Mouse (Mus musculus): Measurements from ENCODE around the gene Gcnt4. TPM values are rescaled to one million over a fixed set of nuclear protein-coding genes. Genes with fewer than 3 reads are reported as not detected.
"Not testable (repeated sequence)": the region's sequence is repeated elsewhere in the genome, so short reads cannot be mapped to it uniquely, and the experiment has no call there.

Gcnt4 gene
- polyA plus RNA-seq, 1 experiment, result 12.0 TPM

DNA sequence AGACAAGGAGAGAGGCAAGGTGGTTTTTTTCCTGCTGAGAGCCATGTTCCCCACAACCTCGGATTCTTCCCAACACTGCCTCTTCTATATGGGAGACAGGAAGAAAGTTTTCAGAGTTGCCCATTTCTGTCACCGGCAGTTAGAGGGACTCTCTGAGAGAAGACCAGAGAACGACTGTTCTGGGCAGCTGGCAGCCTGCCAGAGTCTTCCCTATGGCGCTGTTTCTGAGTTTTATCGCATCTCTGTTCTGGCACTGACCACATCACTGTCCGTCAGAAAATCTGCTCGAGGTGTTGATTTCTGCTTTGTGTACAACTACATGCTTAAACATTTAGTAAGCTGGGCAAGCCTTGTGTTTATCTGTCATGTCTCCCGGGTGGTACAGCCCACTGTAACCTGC lies 8.9 kb downstream of the Gcnt4 start:
- TF ChIP-seq POLR2A (IDR thresholded peaks at IDR 0.05; ENCODE audit: low read depth, low read length) (no peak), CTCF (IDR thresholded peaks at IDR 0.05; ENCODE audit: extremely low read depth, insufficient read length, insufficient replicate concordance, low read depth, low read length) (no peak)
- Histone ChIP-seq H3K4me3 (ENCODE audit: low read depth, low read length) (no peak overlapping the region), H3K36me3 (ENCODE audit: control insufficient read depth, insufficient read depth, low read length) (peaks cover 20% of the 10 kb centered on the region), H3K4me1 (ENCODE audit: control insufficient read depth, insufficient read depth, insufficient read length, low read length) (no peaks in the 10 kb centered on the region), H3K27ac (ENCODE audit: insufficient read depth, low read depth, low read length) (no peak overlapping the region), H3K27me3 (ENCODE audit: control insufficient read depth, insufficient read depth, low read length) (no peaks in the 10 kb centered on the region)
- 46% methylated on average over 8 of the region's 8 CpGs for WGBS

DNA sequence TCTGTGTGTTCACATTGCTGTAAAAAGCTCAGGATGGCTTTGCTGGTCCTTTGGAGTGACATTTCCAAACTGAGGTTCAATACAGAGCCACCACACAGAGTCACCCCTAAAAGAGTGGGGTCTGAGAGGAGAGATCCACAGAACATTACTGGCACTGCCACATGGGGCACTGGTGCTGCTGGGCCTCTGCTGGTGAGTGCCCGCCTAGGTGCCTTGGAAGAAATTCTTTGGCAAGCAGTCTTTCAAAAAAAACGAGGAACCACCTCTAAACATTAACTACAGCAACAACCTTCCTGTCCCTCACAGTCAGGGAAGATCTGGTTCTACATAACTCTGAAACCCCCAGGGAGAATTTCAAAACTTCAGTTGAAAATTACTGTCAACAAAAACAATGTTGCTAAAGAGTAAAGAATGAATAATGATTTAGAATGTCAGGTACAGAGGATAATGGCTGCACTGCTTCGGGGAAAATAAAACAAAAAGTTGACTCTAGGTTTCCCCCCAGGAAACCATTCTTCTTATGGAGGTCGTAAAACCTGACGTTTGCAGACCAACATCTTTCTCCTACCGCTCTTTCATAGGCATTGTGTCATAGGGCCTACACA lies 11.8 kb downstream of the Gcnt4 start:
- Histone ChIP-seq H3K4me3 (ENCODE audit: low read depth, low read length) (no peak overlapping the region), H3K27ac (ENCODE audit: insufficient read depth, low read depth, low read length) (no peak overlapping the region), H3K27me3 (ENCODE audit: control insufficient read depth, insufficient read depth, low read length) (no peaks in the 10 kb centered on the region), H3K4me1 (ENCODE audit: control insufficient read depth, insufficient read depth, insufficient read length, low read length) (no peaks in the 10 kb centered on the region), H3K36me3 (ENCODE audit: control insufficient read depth, insufficient read depth, low read length) (peaks cover 34% of the 10 kb centered on the region)
- TF ChIP-seq CTCF (IDR thresholded peaks at IDR 0.05; ENCODE audit: extremely low read depth, insufficient read length, insufficient replicate concordance, low read depth, low read length) (no peak), POLR2A (IDR thresholded peaks at IDR 0.05; ENCODE audit: low read depth, low read length) (no peak)
- 67% methylated on average over 6 of the region's 6 CpGs for WGBS

DNA sequence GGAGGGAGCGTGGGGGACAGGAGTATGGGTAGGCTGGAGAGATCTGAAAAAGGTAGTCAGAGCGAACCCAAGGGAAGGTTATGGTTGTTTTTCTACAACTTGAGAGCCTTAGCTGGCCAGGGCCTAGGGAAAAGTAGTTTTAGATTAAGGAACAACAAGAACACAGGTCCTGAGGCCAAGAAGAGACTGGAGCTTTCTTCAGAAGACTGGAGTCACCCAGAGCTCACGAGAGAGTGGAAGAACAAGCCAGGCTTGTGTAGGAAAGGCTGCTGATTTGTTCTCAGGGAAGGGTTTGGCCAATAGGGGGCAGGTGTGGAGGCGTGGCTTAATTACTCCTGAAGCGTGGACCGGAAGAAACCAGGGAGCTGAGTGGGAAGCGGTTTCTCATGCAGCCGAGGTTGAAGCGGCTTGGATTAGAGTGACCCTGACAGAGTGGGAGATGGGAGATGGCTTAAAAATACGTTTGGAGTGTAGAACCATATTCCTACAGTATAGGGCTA lies 12.6 kb downstream of the Gcnt4 start:
- TF ChIP-seq POLR2A (IDR thresholded peaks at IDR 0.05; ENCODE audit: low read depth, low read length) (no peak), CTCF (IDR thresholded peaks at IDR 0.05; ENCODE audit: extremely low read depth, insufficient read length, insufficient replicate concordance, low read depth, low read length) (no peak)
- Histone ChIP-seq H3K4me3 (ENCODE audit: low read depth, low read length) (no peak overlapping the region), H3K4me1 (ENCODE audit: control insufficient read depth, insufficient read depth, insufficient read length, low read length) (no peaks in the 10 kb centered on the region), H3K36me3 (ENCODE audit: control insufficient read depth, insufficient read depth, low read length) (peaks cover 36% of the 10 kb centered on the region), H3K27ac (ENCODE audit: insufficient read depth, low read depth, low read length) (no peak overlapping the region), H3K27me3 (ENCODE audit: control insufficient read depth, insufficient read depth, low read length) (no peaks in the 10 kb centered on the region)
- whole genome bisulfite sequencing, result 81% methylated on average over 10 of the region's 10 CpGs

DNA sequence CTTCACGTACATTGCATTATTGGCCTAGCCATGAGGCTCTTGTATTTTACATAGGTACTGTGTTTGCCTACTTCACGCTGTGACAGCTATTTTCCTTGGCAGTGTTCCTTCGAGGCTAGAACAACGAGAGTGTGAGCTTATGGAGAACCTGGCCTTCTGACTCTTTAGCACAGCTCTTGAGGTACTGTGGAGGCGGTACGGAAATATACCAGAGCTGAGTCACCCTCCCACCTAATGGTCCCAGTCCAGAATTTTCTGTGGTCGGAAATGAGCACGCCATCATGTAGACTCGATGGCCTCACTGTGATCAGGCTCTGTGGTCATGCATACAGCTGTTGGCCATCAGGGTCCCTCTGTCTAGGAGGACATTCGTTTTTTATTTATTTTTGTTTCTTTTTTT lies 15.2 kb downstream of the Gcnt4 start:
- Histone ChIP-seq H3K4me3 (ENCODE audit: low read depth, low read length) (no peak overlapping the region), H3K27ac (ENCODE audit: insufficient read depth, low read depth, low read length) (no peak overlapping the region), H3K36me3 (ENCODE audit: control insufficient read depth, insufficient read depth, low read length) (peaks cover 40% of the 10 kb centered on the region), H3K27me3 (ENCODE audit: control insufficient read depth, insufficient read depth, low read length) (no peaks in the 10 kb centered on the region), H3K4me1 (ENCODE audit: control insufficient read depth, insufficient read depth, insufficient read length, low read length) (no peaks in the 10 kb centered on the region)
- WGBS, result 84% methylated on average over 10 of the region's 10 CpGs
- TF ChIP-seq POLR2A (IDR thresholded peaks at IDR 0.05; ENCODE audit: low read depth, low read length) (no peak), CTCF (IDR thresholded peaks at IDR 0.05; ENCODE audit: extremely low read depth, insufficient read length, insufficient replicate concordance, low read depth, low read length) (no peak)

DNA sequence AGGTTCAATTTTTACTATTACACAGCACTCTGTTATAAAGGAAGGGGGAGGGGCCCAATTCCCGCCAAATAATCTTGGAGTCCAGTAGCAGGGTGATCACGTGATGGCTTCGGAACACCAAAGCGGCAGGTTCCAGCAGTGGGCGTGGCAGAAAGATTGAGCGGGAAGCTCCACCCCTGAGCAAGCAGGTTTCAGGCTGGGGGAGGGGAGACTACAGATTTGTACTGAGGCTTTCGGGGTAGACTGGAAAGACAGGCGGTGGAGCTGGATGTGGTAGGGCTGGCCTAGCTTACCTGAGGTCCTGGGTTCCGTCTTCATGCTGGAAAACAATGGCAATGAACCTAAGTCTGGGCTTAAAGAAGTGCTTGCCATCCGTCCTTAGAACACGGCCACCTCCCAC lies 17.0 kb downstream of the Gcnt4 start:
- H3K27me3 ChIP-seq (ENCODE audit: control insufficient read depth, insufficient read depth, low read length); H3K27ac ChIP-seq (ENCODE audit: insufficient read depth, low read depth, low read length); H3K4me1 ChIP-seq (ENCODE audit: control insufficient read depth, insufficient read depth, insufficient read length, low read length); H3K4me3 ChIP-seq (ENCODE audit: low read depth, low read length): not testable (repeated sequence)
- peaks cover 42% of the 10 kb centered on the region for H3K36me3 ChIP-seq (ENCODE audit: control insufficient read depth, insufficient read depth, low read length)
- WGBS, result 86% methylated on average over 11 of the region's 11 CpGs

DNA sequence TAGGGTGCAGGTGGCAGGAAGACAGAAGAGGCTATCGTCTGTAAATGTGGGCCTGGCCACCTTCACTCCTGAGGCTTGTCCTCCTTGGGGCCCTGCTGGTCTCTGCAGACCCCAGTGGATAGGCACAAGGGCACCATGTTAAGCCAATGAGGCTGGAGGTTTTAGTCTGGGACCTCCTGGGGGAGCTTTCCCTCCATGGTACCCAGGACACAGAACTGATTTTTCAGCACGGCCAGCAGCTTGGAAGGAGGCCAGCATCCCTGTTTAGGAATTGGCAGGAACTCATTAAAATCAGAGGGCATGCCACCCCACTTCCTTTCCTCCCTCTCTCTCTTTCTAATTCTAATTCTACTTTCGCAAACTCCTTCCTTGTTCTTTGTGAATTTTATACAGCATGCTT lies 19.1 kb downstream of the Gcnt4 start:
- Histone ChIP-seq H3K4me1 (ENCODE audit: control insufficient read depth, insufficient read depth, insufficient read length, low read length) (no peaks in the 10 kb centered on the region), H3K4me3 (ENCODE audit: low read depth, low read length) (no peak overlapping the region), H3K27ac (ENCODE audit: insufficient read depth, low read depth, low read length) (no peak overlapping the region), H3K36me3 (ENCODE audit: control insufficient read depth, insufficient read depth, low read length) (peaks cover 49% of the 10 kb centered on the region), H3K27me3 (ENCODE audit: control insufficient read depth, insufficient read depth, low read length) (no peaks in the 10 kb centered on the region)
- TF ChIP-seq CTCF (IDR thresholded peaks at IDR 0.05; ENCODE audit: extremely low read depth, insufficient read length, insufficient replicate concordance, low read depth, low read length) (no peak), POLR2A (IDR thresholded peaks at IDR 0.05; ENCODE audit: low read depth, low read length) (no peak)
- WGBS, result 26% methylated on average over 3 of the region's 3 CpGs

DNA sequence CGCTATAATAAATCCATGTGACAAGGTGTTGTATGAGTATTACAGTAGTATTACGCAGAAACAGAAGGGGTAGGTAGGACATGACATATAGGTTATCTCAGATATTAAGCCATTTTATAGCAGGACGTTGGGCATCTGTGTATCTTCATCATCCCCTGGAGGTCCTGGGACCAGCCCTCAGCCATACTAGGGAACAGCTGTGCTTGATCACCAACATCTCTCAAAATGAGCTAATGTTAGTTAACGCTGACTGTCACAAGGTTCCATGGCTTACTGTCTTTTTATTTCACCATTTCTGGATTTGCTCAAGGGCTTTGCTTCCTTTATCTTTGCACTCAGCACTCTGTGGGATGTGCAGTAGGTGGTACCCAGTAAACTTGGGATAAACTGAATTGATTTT lies 21.3 kb downstream of the Gcnt4 start:
- H3K4me3 ChIP-seq (ENCODE audit: low read depth, low read length), result no peak overlapping the region
- H3K27me3 ChIP-seq (ENCODE audit: control insufficient read depth, insufficient read depth, low read length), result no peaks in the 10 kb centered on the region
- TF ChIP-seq POLR2A (IDR thresholded peaks at IDR 0.05; ENCODE audit: low read depth, low read length), result no peak
- no peak for TF ChIP-seq CTCF (IDR thresholded peaks at IDR 0.05; ENCODE audit: extremely low read depth, insufficient read length, insufficient replicate concordance, low read depth, low read length)
- H3K36me3 ChIP-seq (ENCODE audit: control insufficient read depth, insufficient read depth, low read length), result peaks cover 48% of the 10 kb centered on the region
- WGBS, result 91% methylated on average over 4 of the region's 4 CpGs
- no peak overlapping the region for H3K27ac ChIP-seq (ENCODE audit: insufficient read depth, low read depth, low read length)
- no peaks in the 10 kb centered on the region for H3K4me1 ChIP-seq (ENCODE audit: control insufficient read depth, insufficient read depth, insufficient read length, low read length)
